Mouse (Mus musculus): Measurements from ENCODE around the gene Ddah2.

The Ddah2 gene

DNA sequence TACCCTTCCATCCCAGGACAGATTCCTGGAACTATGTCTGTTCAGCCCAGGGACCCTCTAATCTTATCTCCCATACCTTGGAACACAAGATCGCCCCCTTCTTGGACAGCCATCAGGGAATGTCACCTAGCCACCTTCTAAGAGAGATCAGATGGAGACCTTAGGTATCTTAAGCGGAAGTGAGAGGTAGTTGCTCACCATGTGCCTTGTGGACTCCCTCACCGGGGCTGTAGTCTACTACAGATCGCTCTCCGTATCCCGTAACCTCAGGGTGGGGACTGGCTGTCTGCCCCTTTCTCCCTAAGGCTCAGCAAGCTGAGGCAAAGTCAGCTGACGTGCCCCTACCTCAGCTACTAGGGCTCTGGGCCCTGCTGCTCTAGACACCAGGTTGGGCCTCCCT, 45.2 kb downstream of the Ddah2 start:
- DNase-seq (ENCODE audit: low spot score in 2 of 2): no peak

- no peak for DNase-seq (ENCODE audit: low spot score in 2 of 2)
Measured at GRCm38 (mm10) chr17:35104754-35105153, 45.9 kb downstream of the Ddah2 start.

GRCm38 (mm10) chr17:35105740-35106389, 47.0 kb downstream of the Ddah2 start:
- DNase-seq (ENCODE audit: low spot score in 2 of 2): peak in 1 of 2 experiments; percentile 37

GRCm38 (mm10) chr17:35106522-35106921, 47.7 kb downstream of the Ddah2 start:
- DNase-seq (ENCODE audit: low spot score in 2 of 2): no peak

GRCm38 (mm10) chr17:35108097-35108496, 49.3 kb downstream of the Ddah2 start, which contains the start of gene Ly6g5c:
TSS of gene Ly6g5c (plus strand) at chr17:35108279.
- DNase-seq (ENCODE audit: low spot score in 2 of 2): no peak
